Mouse (Mus musculus): ENCODE results near the gene Olfr569.

The Olfr569 gene

GRCm38 (mm10) chr7:102890782-102891181, at the start of gene Olfr569:
Gene Olfr569 (minus strand): TSS chr7:102890882.
- DNase-seq: no peak

- DNase-seq: no peak
Observed at GRCm38 (mm10) chr7:102927105-102927504, 36.4 kb upstream of the Olfr569 start.

- DNase-seq: no peak
Observed at GRCm38 (mm10) chr7:102924109-102924508, 33.4 kb upstream of the Olfr569 start, which contains the start of gene Olfr572. Gene Olfr572 (plus strand): TSS chr7:102924409.

- DNase-seq: no peak
Observed at GRCm38 (mm10) chr7:102919632-102920031, 28.9 kb upstream of the Olfr569 start.

GRCm38 (mm10) chr7:102917032-102917875, 26.6 kb upstream of the Olfr569 start, which contains the start of gene Olfr571:
Gene Olfr571 (minus strand): TSS chr7:102917536.
- DNase-seq: no peak

- DNase-seq: no peak
Observed at GRCm38 (mm10) chr7:102916405-102916804, 25.7 kb upstream of the Olfr569 start.

- DNase-seq: no peak
Observed at GRCm38 (mm10) chr7:102915261-102915660, 24.6 kb upstream of the Olfr569 start.

GRCm38 (mm10) chr7:102876822-102877221, 13.9 kb downstream of the Olfr569 start, which contains the start of gene Olfr568:
Gene Olfr568 (plus strand): TSS chr7:102877122.
- no peak for DNase-seq

- no peak for DNase-seq
Observed at GRCm38 (mm10) chr7:102858665-102859064, 32.0 kb downstream of the Olfr569 start, which contains the start of gene Olfr566. Gene Olfr566 (minus strand): TSS chr7:102858765.

GRCm38 (mm10) chr7:102855807-102856206, 34.9 kb downstream of the Olfr569 start:
- DNase-seq: no peak
